Comparison of ENCODE assay signal across 8 mouse cellular contexts in genomic region chr11:102429551-102429950, GRCm38 (mm10). TPM values are rescaled to one million over a fixed set of nuclear protein-coding genes. Genes with fewer than 3 reads are reported as not detected.
DNase-seq lines count a peak whose midpoint lies in the region; ATAC-seq and TF ChIP-seq lines count a peak whose summit lies in the region.

No protein-coding gene starts in this region.

- WGBS in heart, postnatal 0 days = 19% methylated on average over 3 of the region's 3 CpGs
- 16% methylated on average over 3 of the region's 3 CpGs for WGBS in macrophage (ENCODE audit: missing documents)

- H3K36me3 ChIP-seq in E14TG2a.4 (ENCODE audit: insufficient read depth, low read length) = peaks cover 23% of the 10 kb centered on the region
- H3K36me3 ChIP-seq in heart, postnatal 0 days (replicated peaks; ENCODE audit: control insufficient read depth, insufficient read depth, low read length) = no peaks in the 10 kb centered on the region; the same call in 1 of the 2 replicates
- H3K36me3 ChIP-seq in macrophage (ENCODE audit: inconsistent target) = peaks cover 23% of the 10 kb centered on the region

- no peaks in the 10 kb centered on the region for H3K27me3 ChIP-seq in E14TG2a.4 (ENCODE audit: insufficient read depth, low read length)
- H3K27me3 ChIP-seq in heart, postnatal 0 days (ENCODE audit: control insufficient read depth, insufficient read depth, low read length) = no peaks in the 10 kb centered on the region

- DNase-seq in heart, adult 11 months = peak; percentile 90
- DNase-seq in heart, adult 8-10 months (ENCODE audit: low spot score) = no peak
- DNase-seq in heart, postnatal 0 days (ENCODE audit: low spot score) = no peak
- DNase-seq in layer of hippocampus, postnatal 10 days (ENCODE audit: low spot score in 2 of 2) = no peak
- DNase-seq in urinary bladder, postnatal 14 days (ENCODE audit: low spot score) = no peak
- DNase-seq in cerebellum, postnatal 14 days = no peak

- peak overlapping the region; percentile 91 for H3K27ac ChIP-seq in heart, postnatal 0 days (ENCODE audit: low read depth)
- H3K27ac ChIP-seq in macrophage = peak overlapping the region; percentile 99

- no peaks in the 10 kb centered on the region for H3K9me3 ChIP-seq in E14TG2a.4 (ENCODE audit: low read length)
- no peaks in the 10 kb centered on the region for H3K9me3 ChIP-seq in heart, postnatal 0 days (replicated peaks; ENCODE audit: control insufficient read depth, low read length)

- H3K4me3 ChIP-seq in E14TG2a.4 (replicated peaks; ENCODE audit: low read length) = peak overlapping the region; percentile 89
- peak overlapping the region; percentile 89 for H3K4me3 ChIP-seq in heart, postnatal 0 days (ENCODE audit: low read depth, low read length)
- peak overlapping the region; percentile 97 for H3K4me3 ChIP-seq in macrophage (ENCODE audit: inconsistent target)

- H3K4me2 ChIP-seq in heart, postnatal 0 days (ENCODE audit: low read depth, low read length) = peak overlapping the region; percentile 99

- peaks cover 78% of the 10 kb centered on the region for H3K79me2 ChIP-seq in macrophage (ENCODE audit: inconsistent target)

- peak overlapping the region; percentile 66 for H3K9ac ChIP-seq in heart, postnatal 0 days (replicated peaks; ENCODE audit: low read depth, low read length)

- H3K4me1 ChIP-seq in E14TG2a.4 (replicated peaks; ENCODE audit: low read depth, low read length) = peaks cover 62% of the 10 kb centered on the region
- peaks cover 16% of the 10 kb centered on the region; the same call in 1 of the 2 replicates for H3K4me1 ChIP-seq in heart, postnatal 0 days (ENCODE audit: control insufficient read depth, insufficient read depth)

- no peak for TF ChIP-seq CTCF in E14TG2a.4 (conservative IDR thresholded peaks at IDR 0.05; ENCODE audit: low read length)
- no peak for TF ChIP-seq CTCF in heart, postnatal 0 days (IDR thresholded peaks at IDR 0.05; ENCODE audit: low read depth)

- no peak for TF ChIP-seq EP300 in heart, postnatal 0 days (IDR thresholded peaks at IDR 0.05; ENCODE audit: low read depth)

- ATAC-seq in heart, postnatal 0 days (ENCODE audit: insufficient read depth, low read depth) = no peak

RNA-seq across cellular contexts. Expression of gene Grn, which starts 0.6 kb away (rescaled TPM):
- total RNA-seq in heart, adult 8-10 months (2022) = 10 to 100 TPM; 76.5 to 84.8 (median 79.6) TPM
- 134 and 162 TPM in 2 replicates for total RNA-seq in heart, postnatal 0 days (2014; rRNA removed; ENCODE audit: low replicate concordance)
- polyA plus RNA-seq in heart, postnatal 0 days (2015; fragmentation: Nextera tagmentation; extraction: Ambion mirVana) = 174 and 176 TPM in 2 replicates
- total RNA-seq in macrophage (2018; cell fraction: chromatin; rRNA removed) = 1,000 to 10,000 TPM in 12 of 26 experiments, 100 to 1,000 TPM in 14; 345 to 1,522 (median 924) TPM
- 1,000 to 10,000 TPM; 1,882 to 3,575 (median 2,639) TPM for total RNA-seq in macrophage (2018; cell fraction: cytosol; rRNA removed)
- total RNA-seq in macrophage (2018; cell fraction: nucleus; rRNA removed) = 1,000 to 10,000 TPM; 1,350 to 6,127 (median 3,859) TPM
- 2,366 to 2,992 TPM (median 2,461 TPM) in 3 replicates for polyA plus RNA-seq in macrophage (2018)
- 10 to 100 TPM; 81.8 to 83.7 TPM for total RNA-seq in layer of hippocampus, postnatal 10 days (2021)

RNA-seq across cellular contexts. Expression of gene Fam171a2, which starts 17.9 kb away (rescaled TPM):
- total RNA-seq in heart, adult 8-10 months (2022) = 1 to 10 TPM; 2.5 to 5.4 (median 3.6) TPM
- 40.8 and 58.6 TPM in 2 replicates for total RNA-seq in heart, postnatal 0 days (2014; rRNA removed; ENCODE audit: low replicate concordance)
- 1.7 and 1.8 TPM in 2 replicates for polyA plus RNA-seq in heart, postnatal 0 days (2015; fragmentation: Nextera tagmentation; extraction: Ambion mirVana)
- total RNA-seq in macrophage (2018; cell fraction: chromatin; rRNA removed) = 1 to 10 TPM in 1 of 26 experiments, not detected in 25; 1.6 TPM
- total RNA-seq in macrophage (2018; cell fraction: cytosol; rRNA removed) = under 1 TPM in 14 of 26 experiments, not detected in 12; 0.03 to 0.24 (median 0.08) TPM
- under 1 TPM in 5 of 26 experiments, not detected in 21; 0.17 to 0.82 (median 0.22) TPM for total RNA-seq in macrophage (2018; cell fraction: nucleus; rRNA removed)
- not detected in 3 replicates for polyA plus RNA-seq in macrophage (2018)
- 100 to 1,000 TPM; 115 TPM for total RNA-seq in layer of hippocampus, postnatal 10 days (2021)

RNA-seq across cellular contexts. Expression of gene Slc25a39, which starts 21.8 kb away (rescaled TPM):
- total RNA-seq in heart, adult 8-10 months (2022) = 100 to 1,000 TPM; 174 to 204 (median 197) TPM
- total RNA-seq in heart, postnatal 0 days (2014; rRNA removed; ENCODE audit: low replicate concordance) = 281 and 322 TPM in 2 replicates
- 267 and 269 TPM in 2 replicates for polyA plus RNA-seq in heart, postnatal 0 days (2015; fragmentation: Nextera tagmentation; extraction: Ambion mirVana)
- 10 to 100 TPM; 10.5 to 51.0 (median 31.0) TPM for total RNA-seq in macrophage (2018; cell fraction: chromatin; rRNA removed)
- 100 to 1,000 TPM in 24 of 26 experiments, 10 to 100 TPM in 2; 96.4 to 143 (median 128) TPM for total RNA-seq in macrophage (2018; cell fraction: cytosol; rRNA removed)
- 10 to 100 TPM; 21.5 to 59.2 (median 42.2) TPM for total RNA-seq in macrophage (2018; cell fraction: nucleus; rRNA removed)
- 110 to 131 TPM (median 120 TPM) in 3 replicates for polyA plus RNA-seq in macrophage (2018)
- 10 to 100 TPM; 74.8 to 80.1 TPM for total RNA-seq in layer of hippocampus, postnatal 10 days (2021)

RNA-seq across cellular contexts. Expression of gene Rundc3a, which starts 36.3 kb away (rescaled TPM):
- total RNA-seq in heart, adult 8-10 months (2022) = under 1 TPM in 1 of 4 experiments, not detected in 3; 0.16 TPM
- total RNA-seq in heart, postnatal 0 days (2014; rRNA removed; ENCODE audit: low replicate concordance) = 12.5 TPM in 1 of 2 replicates, not detected in the other
- 0.74 and 0.92 TPM in 2 replicates for polyA plus RNA-seq in heart, postnatal 0 days (2015; fragmentation: Nextera tagmentation; extraction: Ambion mirVana)
- total RNA-seq in macrophage (2018; cell fraction: chromatin; rRNA removed) = 1 to 10 TPM in 23 of 26 experiments, under 1 TPM in 3; 0.71 to 4.2 (median 1.9) TPM
- 1 to 10 TPM in 3 of 26 experiments, under 1 TPM in 23; 0.38 to 1.6 (median 0.54) TPM for total RNA-seq in macrophage (2018; cell fraction: cytosol; rRNA removed)
- 1 to 10 TPM in 6 of 26 experiments, under 1 TPM in 9, not detected in 11; 0.33 to 4.6 (median 0.92) TPM for total RNA-seq in macrophage (2018; cell fraction: nucleus; rRNA removed)
- 0.12 to 1.0 TPM (median 0.30 TPM) in 3 replicates for polyA plus RNA-seq in macrophage (2018)
- total RNA-seq in layer of hippocampus, postnatal 10 days (2021) = 100 to 1,000 TPM; 356 to 431 TPM

RNA-seq across cellular contexts. Expression of gene Itga2b, which starts 40.4 kb away (rescaled TPM):
- 1 to 10 TPM; 3.4 to 7.2 (median 4.4) TPM for total RNA-seq in heart, adult 8-10 months (2022)
- total RNA-seq in heart, postnatal 0 days (2014; rRNA removed; ENCODE audit: low replicate concordance) = 4.3 and 4.8 TPM in 2 replicates
- polyA plus RNA-seq in heart, postnatal 0 days (2015; fragmentation: Nextera tagmentation; extraction: Ambion mirVana) = 5.4 and 5.6 TPM in 2 replicates
- 10 to 100 TPM in 5 of 26 experiments, 1 to 10 TPM in 21; 1.4 to 20.3 (median 7.6) TPM for total RNA-seq in macrophage (2018; cell fraction: chromatin; rRNA removed)
- total RNA-seq in macrophage (2018; cell fraction: cytosol; rRNA removed) = under 1 TPM; 0.14 to 0.82 (median 0.40) TPM
- total RNA-seq in macrophage (2018; cell fraction: nucleus; rRNA removed) = 10 to 100 TPM in 1 of 26 experiments, 1 to 10 TPM in 25; 1.1 to 10.0 (median 2.9) TPM
- 0.73 to 0.90 TPM (median 0.79 TPM) in 3 replicates for polyA plus RNA-seq in macrophage (2018)
- total RNA-seq in layer of hippocampus, postnatal 10 days (2021) = 1 to 10 TPM; 3.6 to 3.7 TPM
